Mouse (Mus musculus) embryo, embryonic 10 days (tissue): ENCODE measurements around the gene Klk12.

Experiments
- DNase-seq: peaks from one replicate; pipeline ENCODE4 v3.0.0-alpha.2; 2015; ENCODE audit warnings: low spot score

The Klk12 gene

GRCm38 (mm10) chr7:43796355-43796754 is 27.7 kb downstream of the Klk12 start:
- DNase-seq: no peak

GRCm38 (mm10) chr7:43797333-43797769 is 28.7 kb downstream of the Klk12 start, which contains the start of gene Klk8:
Gene Klk8, plus strand, starts transcription at chr7:43797577.
- peak; percentile 12 for DNase-seq

GRCm38 (mm10) chr7:43797844-43798462 is 29.3 kb downstream of the Klk12 start:
- DNase-seq: no peak

GRCm38 (mm10) chr7:43799876-43800275 is 31.2 kb downstream of the Klk12 start:
- no peak for DNase-seq

- DNase-seq: no peak
These were observed 42.3 kb downstream of the Klk12 start, which contains the start of gene Klk7 for GRCm38 (mm10) chr7:43810994-43811393. Gene Klk7, plus strand, starts transcription at chr7:43811294.

GRCm38 (mm10) chr7:43815211-43815610 is 46.5 kb downstream of the Klk12 start:
- no peak for DNase-seq

- no peak for DNase-seq
These were observed 48.0 kb downstream of the Klk12 start for GRCm38 (mm10) chr7:43816746-43817145.

- no peak for DNase-seq
These were observed 52.9 kb downstream of the Klk12 start for GRCm38 (mm10) chr7:43821581-43821980.
